Mouse (Mus musculus) frontal cortex, postnatal 36 days (tissue): ENCODE data around the gene Sptan1.

Experiments used
- DNase-seq, 2 experiments: peaks; one replicate each; pipeline ENCODE4 v3.0.0; 2022; ENCODE audit warnings: low spot score in 2 of 2

Sptan1 gene

GRCm38 (mm10) chr2:30061215-30062166 lies 96.1 kb downstream of the Sptan1 start:
- DNase-seq = no peak

GRCm38 (mm10) chr2:30062249-30063093 lies 97.1 kb downstream of the Sptan1 start:
- peak; percentile 40 to 43 for DNase-seq

- DNase-seq = no peak
These were observed 97.9 kb downstream of the Sptan1 start for GRCm38 (mm10) chr2:30063235-30063634.

GRCm38 (mm10) chr2:30063791-30064190 lies 98.4 kb downstream of the Sptan1 start:
- no peak for DNase-seq

- no peak for DNase-seq
These were observed 98.9 kb downstream of the Sptan1 start for GRCm38 (mm10) chr2:30064298-30064697.

- DNase-seq = peak; percentile 89 to 91
These were observed 100.9 kb downstream of the Sptan1 start for GRCm38 (mm10) chr2:30066046-30066901.

GRCm38 (mm10) chr2:30067031-30067888 lies 101.9 kb downstream of the Sptan1 start:
- DNase-seq = peak in 1 of 2 experiments; percentile 20

GRCm38 (mm10) chr2:30067962-30068361 lies 102.6 kb downstream of the Sptan1 start:
- DNase-seq = no peak

GRCm38 (mm10) chr2:30072875-30073274 lies 107.5 kb downstream of the Sptan1 start:
- no peak for DNase-seq

GRCm38 (mm10) chr2:30073285-30073684 lies 107.9 kb downstream of the Sptan1 start:
- DNase-seq = no peak

- DNase-seq = no peak
These were observed 110.3 kb downstream of the Sptan1 start for GRCm38 (mm10) chr2:30075625-30076024.

GRCm38 (mm10) chr2:30076439-30076838 lies 111.1 kb downstream of the Sptan1 start:
- no peak for DNase-seq

- no peak for DNase-seq
These were observed 111.6 kb downstream of the Sptan1 start for GRCm38 (mm10) chr2:30076959-30077358.

- DNase-seq = peak; percentile 75 to 83
These were observed 112.4 kb downstream of the Sptan1 start, which contains the start of gene Pkn3 for GRCm38 (mm10) chr2:30077502-30078348. Gene Pkn3, plus strand, starts transcription at chr2:30077684.

GRCm38 (mm10) chr2:30078349-30078712 lies 113.0 kb downstream of the Sptan1 start:
- no peak for DNase-seq

- DNase-seq = no peak
These were observed 113.4 kb downstream of the Sptan1 start for GRCm38 (mm10) chr2:30078760-30079159.

GRCm38 (mm10) chr2:30080181-30080800 lies 114.9 kb downstream of the Sptan1 start:
- DNase-seq = no peak
